Mouse (Mus musculus) forebrain, embryonic 11.5 days (tissue): ENCODE measurements around the gene Irak4. TPM values are rescaled to one million over a fixed set of nuclear protein-coding genes. Genes with fewer than 3 reads are reported as not detected.

ENCODE experiments used
- ATAC-seq: fragments of 200-750 bp; cut with Nextera tagmentation; replicated peaks from 2 replicates; pipeline ENCODE4 v1.8.0; 2017; ENCODE audit warnings: moderate TSS enrichment; ENCODE audit not compliant: low FRiP score
- DNase-seq: peaks from one replicate; pipeline ENCODE4 v3.0.0-alpha.2; 2017; ENCODE audit warnings: low spot score
- H3K27ac ChIP-seq: fragments of 300-500 bp; sonication (generic); 2 replicates; pipeline ENCODE4 v1.5.1; 2014; ENCODE audit warnings: low read depth, low read length
- H3K27me3 ChIP-seq: fragments of 300-500 bp; sonication (generic); 2 replicates; pipeline ENCODE4 v1.6.1; 2014; ENCODE audit warnings: mild to moderate bottlenecking, low read length, mixed read lengths; ENCODE audit not compliant: control insufficient read depth, insufficient read depth
- H3K36me3 ChIP-seq: fragments of 300-500 bp; sonication (generic); 2 replicates; pipeline ENCODE4 v1.6.1; 2014; ENCODE audit warnings: mild to moderate bottlenecking, low read length, moderate library complexity, mixed read lengths; ENCODE audit not compliant: control insufficient read depth, insufficient read depth
- H3K4me1 ChIP-seq: fragments of 300-500 bp; sonication (generic); replicated peaks from 2 replicates; pipeline ENCODE4 v1.6.1; 2014; ENCODE audit warnings: low read length, mixed read lengths; ENCODE audit not compliant: control insufficient read depth, insufficient read depth
- H3K4me2 ChIP-seq: fragments of 300-500 bp; sonication (generic); 2 replicates; pipeline ENCODE4 v1.6.1; 2014; ENCODE audit warnings: low read depth, mild to moderate bottlenecking, low read length, moderate library complexity, mixed read lengths; ENCODE audit not compliant: severe bottlenecking
- H3K4me3 ChIP-seq: fragments of 300-500 bp; sonication (generic); 2 replicates; pipeline ENCODE4 v1.5.1; 2014; ENCODE audit warnings: low read depth, low read length
- H3K9ac ChIP-seq: fragments of 300-500 bp; sonication (generic); 2 replicates; pipeline ENCODE4 v1.6.1; 2014; ENCODE audit warnings: low read length
- H3K9me3 ChIP-seq: fragments of 300-500 bp; sonication (generic); 2 replicates; pipeline ENCODE4 v1.6.1; 2016; ENCODE audit warnings: low read length, mixed read lengths; ENCODE audit not compliant: control insufficient read depth
- WGBS: fragments of 180-500 bp; shearing (Covaris S2); extraction: QIAGEN DNeasy Blood & Tissue Kit; methylation state at CpG from one replicate; pipeline ENCODE4 v1.1.7; 2014; 5-methylcytosine and 5-hydroxymethylcytosine counted together
- polyA plus RNA-seq: library from polyadenylated mRNA; unstranded; fragments of >200 nt; fragmentation: Nextera tagmentation; extraction: Ambion mirVana; gene quantifications from 2 replicates; pipeline ENCODE4 v1.2.1, GENCODE M21; 2014

Irak4 gene
- polyA plus RNA-seq, 1 experiment from 2014 or later, result 3.8 TPM

- Histone ChIP-seq H3K4me3 (no peak overlapping the region), H3K27me3 (no peaks in the 10 kb centered on the region)
- WGBS, result 90% methylated on average over 28 of the region's 28 CpGs
Observed at GRCm38 (mm10) chr15:94523251-94523650, 20.2 kb upstream of the Irak4 start.

GRCm38 (mm10) chr15:94524956-94525355, 18.5 kb upstream of the Irak4 start:
- no peaks in the 10 kb centered on the region for H3K4me1 ChIP-seq
- H3K9me3 ChIP-seq, result no peaks in the 10 kb centered on the region
- no peaks in the 10 kb centered on the region for H3K27me3 ChIP-seq
- no peak overlapping the region for H3K4me2 ChIP-seq
- no peak overlapping the region for H3K9ac ChIP-seq
- H3K36me3 ChIP-seq, result no peaks in the 10 kb centered on the region; the same call in 1 of the 2 replicates
- H3K27ac ChIP-seq, result no peak overlapping the region
- no peak overlapping the region for H3K4me3 ChIP-seq
- 90% methylated on average over 12 of the region's 12 CpGs for WGBS
- DNase-seq (no peak), ATAC-seq (no peak)

More at GRCm38 (mm10) chr15:94523251-94523650, 20.2 kb upstream of the Irak4 start:
- no peak overlapping the region for H3K9ac ChIP-seq
- H3K4me1 ChIP-seq, result no peaks in the 10 kb centered on the region
- ATAC-seq, result no peak
- no peaks in the 10 kb centered on the region for H3K9me3 ChIP-seq
- no peak for DNase-seq
- H3K36me3 ChIP-seq, result no peaks in the 10 kb centered on the region; the same call in 1 of the 2 replicates
- H3K27ac ChIP-seq, result no peak overlapping the region
- no peak overlapping the region for H3K4me2 ChIP-seq

DNA sequence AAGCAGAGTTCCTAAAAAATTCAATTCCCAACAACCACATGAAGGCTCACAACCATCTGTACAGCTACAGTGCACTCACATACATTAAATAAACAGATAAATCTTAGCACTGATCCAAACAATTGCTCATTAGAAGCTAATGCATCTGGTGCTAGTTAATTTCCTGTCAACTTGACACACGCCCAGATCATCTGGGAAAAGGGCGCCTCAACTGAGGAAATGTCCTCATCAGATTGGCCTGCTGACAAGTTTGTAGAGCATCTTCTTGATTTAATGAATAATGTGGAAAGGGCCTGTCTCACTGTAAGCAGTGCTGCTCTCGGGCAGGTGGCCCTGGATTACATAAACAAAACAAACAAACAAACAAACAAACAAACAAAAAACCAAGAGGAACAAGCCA, 12.9 kb upstream of the Irak4 start:
- Histone ChIP-seq H3K27ac (no peak overlapping the region), H3K4me3 (no peak overlapping the region), H3K4me2 (no peak overlapping the region), H3K4me1 (no peaks in the 10 kb centered on the region), H3K27me3 (no peaks in the 10 kb centered on the region), H3K9ac (no peak overlapping the region), H3K36me3 (no peaks in the 10 kb centered on the region; the same call in 1 of the 2 replicates), H3K9me3 (no peaks in the 10 kb centered on the region)
- 87% methylated on average over 3 of the region's 3 CpGs for WGBS
- DNase-seq (no peak), ATAC-seq (no peak)

- H3K4me2 ChIP-seq, result no peak overlapping the region
- no peaks in the 10 kb centered on the region for H3K9me3 ChIP-seq
- no peaks in the 10 kb centered on the region; the same call in 1 of the 2 replicates for H3K36me3 ChIP-seq
- no peak overlapping the region for H3K27ac ChIP-seq
- no peaks in the 10 kb centered on the region for H3K4me1 ChIP-seq
- WGBS, result 92% methylated on average over 5 of the region's 5 CpGs
- no peak overlapping the region for H3K4me3 ChIP-seq
- ATAC-seq, result no peak
- H3K9ac ChIP-seq, result no peak overlapping the region
- DNase-seq, result no peak
- H3K27me3 ChIP-seq, result no peaks in the 10 kb centered on the region
Observed at GRCm38 (mm10) chr15:94532306-94532705, 11.1 kb upstream of the Irak4 start.

DNA sequence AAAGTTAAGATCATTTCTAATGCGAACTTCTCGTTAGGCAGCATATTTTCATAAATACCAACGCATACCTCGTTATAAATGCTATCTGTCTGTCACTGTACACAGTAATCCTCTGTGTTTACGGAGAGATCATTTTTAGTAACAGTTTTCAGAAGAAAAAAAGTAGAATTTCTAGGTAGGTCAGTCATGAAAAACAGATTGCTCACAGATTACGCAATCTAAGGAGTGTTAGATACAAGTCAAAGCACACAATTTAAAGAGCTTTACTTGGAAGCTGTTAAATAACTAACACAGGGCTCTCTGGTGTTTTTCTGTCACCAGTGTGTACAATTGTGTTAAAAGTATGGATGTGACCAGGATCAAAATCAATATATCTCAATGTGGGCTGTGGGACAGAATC, 10.5 kb upstream of the Irak4 start:
- Histone ChIP-seq H3K4me2 (no peak overlapping the region), H3K27ac (no peak overlapping the region), H3K4me1 (no peaks in the 10 kb centered on the region), H3K4me3 (no peak overlapping the region), H3K9ac (no peak overlapping the region), H3K36me3 (no peaks in the 10 kb centered on the region; the same call in 1 of the 2 replicates), H3K9me3 (no peaks in the 10 kb centered on the region), H3K27me3 (no peaks in the 10 kb centered on the region)
- DNase-seq (no peak), ATAC-seq (no peak)
- whole genome bisulfite sequencing, result 88% methylated on average over 6 of the region's 6 CpGs

DNA sequence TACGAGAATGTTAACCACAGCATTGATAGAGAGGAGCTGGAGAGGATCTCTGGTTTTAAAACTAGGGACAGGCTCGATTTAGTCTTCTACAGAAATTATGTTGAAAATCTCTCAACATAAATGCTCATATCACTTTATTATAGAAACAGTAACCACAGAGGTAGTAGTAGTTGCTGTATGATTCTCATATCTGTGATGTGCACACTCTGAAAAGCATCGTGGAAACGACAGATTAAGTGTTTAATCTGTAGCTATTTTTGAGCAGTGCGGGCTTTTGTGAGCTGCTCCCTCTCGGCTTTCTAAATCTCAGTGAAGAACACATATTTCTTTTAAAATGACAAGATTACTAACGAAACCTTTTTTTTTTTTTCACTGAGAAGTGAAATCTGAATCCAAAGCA, 7.9 kb upstream of the Irak4 start:
- H3K9me3 ChIP-seq, result no peaks in the 10 kb centered on the region
- H3K4me2 ChIP-seq, result no peak overlapping the region
- ATAC-seq (no peak), DNase-seq (no peak)
- no peaks in the 10 kb centered on the region for H3K4me1 ChIP-seq
- no peaks in the 10 kb centered on the region; the same call in 1 of the 2 replicates for H3K36me3 ChIP-seq
- no peak overlapping the region for H3K9ac ChIP-seq
- no peaks in the 10 kb centered on the region for H3K27me3 ChIP-seq
- H3K4me3 ChIP-seq, result no peak overlapping the region
- H3K27ac ChIP-seq, result no peak overlapping the region
- 91% methylated on average over 7 of the region's 7 CpGs for WGBS

DNA sequence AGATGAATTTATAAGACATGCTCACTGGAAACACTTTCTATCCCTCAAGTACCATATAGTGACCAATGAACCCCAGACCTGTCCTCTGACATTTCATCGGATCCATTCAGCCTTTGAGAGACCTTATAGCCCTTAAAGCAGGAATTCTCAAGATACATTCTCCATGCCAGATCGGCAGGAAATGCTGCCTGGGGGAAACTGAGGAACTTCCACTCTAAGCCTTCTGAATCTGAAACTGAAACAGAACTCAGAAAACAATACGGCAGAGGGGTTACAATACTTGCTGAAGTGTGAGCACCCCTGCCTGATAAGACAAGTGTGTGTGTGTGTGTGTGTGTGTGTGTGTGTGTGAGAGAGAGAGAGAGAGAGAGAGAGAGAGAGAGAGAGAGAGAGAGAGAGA, 4.1 kb upstream of the Irak4 start:
- no peak for ATAC-seq
- no peaks in the 10 kb centered on the region for H3K9me3 ChIP-seq
- H3K4me3 ChIP-seq, result no peak overlapping the region
- no peak overlapping the region for H3K4me2 ChIP-seq
- no peaks in the 10 kb centered on the region for H3K4me1 ChIP-seq
- no peak overlapping the region for H3K27ac ChIP-seq
- 97% methylated on average over 3 of the region's 3 CpGs for WGBS
- H3K9ac ChIP-seq, result no peak overlapping the region
- DNase-seq, result no peak
- no peaks in the 10 kb centered on the region for H3K36me3 ChIP-seq
- H3K27me3 ChIP-seq, result no peaks in the 10 kb centered on the region

GRCm38 (mm10) chr15:94542567-94543408, 655 bp upstream of the Irak4 start:
- ATAC-seq, result peak; percentile 87
- no peaks in the 10 kb centered on the region for H3K36me3 ChIP-seq
- H3K27ac ChIP-seq, result no peak overlapping the region
- peak overlapping the region; percentile 73 for H3K4me2 ChIP-seq
- 13% methylated on average over 22 of the region's 22 CpGs for WGBS
- H3K9ac ChIP-seq, result peak overlapping the region; percentile 68
- H3K4me3 ChIP-seq, result peak overlapping the region; percentile 73
- no peak for DNase-seq
- H3K4me1 ChIP-seq, result no peaks in the 10 kb centered on the region
- H3K27me3 ChIP-seq, result no peaks in the 10 kb centered on the region
- no peaks in the 10 kb centered on the region for H3K9me3 ChIP-seq
